28 mouse cellular contexts compared by ENCODE assay signal in genomic region chr19:7648913-7649666, GRCm38 (mm10). TPM values are rescaled to one million over a fixed set of nuclear protein-coding genes. Genes with fewer than 3 reads are reported as not detected.
"Had no signal": no experiment of that assay in that cellular context is flagged by ENCODE, and none has a peak within 500 bp of the region (broad histone marks: within the 10 kb centered on the region; RNA-seq: fewer than 3 reads in every experiment).

No protein-coding gene starts in this region.

- ATAC-seq: hindbrain, postnatal 0 days; inflammation-experienced regulatory T-cells, adult 6 months; intestine, embryonic 16.5 days; midbrain, embryonic 15.5 days had no signal

- H3K9me3 ChIP-seq: liver, embryonic 13.5 days; midbrain, embryonic 12.5 days; midbrain, embryonic 15.5 days had no signal

- H3K4me3 ChIP-seq: layer of hippocampus, adult 2 months; liver, embryonic 13.5 days; midbrain, embryonic 12.5 days; midbrain, embryonic 15.5 days had no signal

- H3K9ac ChIP-seq: liver, embryonic 13.5 days; midbrain, embryonic 12.5 days; midbrain, embryonic 15.5 days had no signal

- DNase-seq: layer of hippocampus, adult 9-11 months; liver, embryonic 13.5 days; lung, adult 2 months; lung, postnatal 14 days; lung, postnatal 4 days; thymus, adult 2 months; thymus, postnatal 14 days; thymus, postnatal 4 days had no signal

- H3K27ac ChIP-seq: hindbrain, postnatal 0 days; layer of hippocampus, adult 2 months; liver, embryonic 13.5 days; midbrain, embryonic 12.5 days; midbrain, embryonic 15.5 days had no signal

- H3K27me3 ChIP-seq: liver, embryonic 13.5 days; midbrain, embryonic 12.5 days; midbrain, embryonic 15.5 days had no signal

- H3K36me3 ChIP-seq: liver, embryonic 13.5 days; midbrain, embryonic 12.5 days; midbrain, embryonic 15.5 days had no signal

- H3K4me1 ChIP-seq: liver, embryonic 13.5 days; midbrain, embryonic 12.5 days; midbrain, embryonic 15.5 days had no signal

- H3K4me2 ChIP-seq: liver, embryonic 13.5 days; midbrain, embryonic 12.5 days; midbrain, embryonic 15.5 days had no signal

RNA-seq across cellular contexts. Expression of gene Hrasls5, which starts 36.7 kb away (rescaled TPM):
- total RNA-seq: hindbrain, postnatal 0 days; layer of hippocampus, adult 2 months; layer of hippocampus, postnatal 25 days; left cerebral cortex, adult 18-20 months; left cerebral cortex, postnatal 25 days; liver, adult 2 months; megakaryocyte progenitor cell, adult 5-6 weeks; megakaryocyte-erythroid progenitor cell, adult 5-6 weeks had no signal
- polyA plus RNA-seq: inflammation-experienced regulatory T-cells, adult 6 months; intestine, embryonic 16.5 days; limb, embryonic 11.5 days; limb, embryonic 14.5 days; liver, adult 2 months; liver, embryonic 13.5 days; liver, embryonic 16.5 days; midbrain, embryonic 12.5 days; midbrain, embryonic 15.5 days; neural tube, embryonic 11.5 days; neural tube, embryonic 14.5 days; small intestine, adult 2 months; spleen, adult 2 months; stomach, embryonic 16.5 days had no signal

RNA-seq across cellular contexts. Expression of gene Lgals12, which starts 42.1 kb away (rescaled TPM):
- total RNA-seq: liver, adult 2 months; megakaryocyte progenitor cell, adult 5-6 weeks; megakaryocyte-erythroid progenitor cell, adult 5-6 weeks had no signal
- polyA plus RNA-seq: inflammation-experienced regulatory T-cells, adult 6 months; liver, adult 2 months; liver, embryonic 13.5 days; neural tube, embryonic 11.5 days had no signal
